Mouse (Mus musculus) limb, embryonic 11.5 days (tissue): ENCODE data around the gene BC017158. TPM values are rescaled to one million over a fixed set of nuclear protein-coding genes. Genes with fewer than 3 reads are reported as not detected.

Source experiments
- ATAC-seq: fragments of 200-750 bp; cut with Nextera tagmentation; 2 replicates; pipeline ENCODE4 v1.8.0; 2017; ENCODE audit warnings: low read depth; ENCODE audit not compliant: insufficient number of reproducible peaks, low FRiP score, low TSS enrichment
- DNase-seq: peaks from one replicate; pipeline ENCODE4 v3.0.0-alpha.2; 2015; ENCODE audit warnings: low spot score
- H3K27ac ChIP-seq: fragments of 300-500 bp; sonication (generic); replicated peaks from 2 replicates; pipeline ENCODE4 v1.5.1; 2014; ENCODE audit warnings: low read depth, mild to moderate bottlenecking, low read length
- H3K27me3 ChIP-seq: fragments of 300-500 bp; sonication (generic); 2 replicates; pipeline ENCODE4 v1.6.1; 2014; ENCODE audit warnings: mild to moderate bottlenecking, low read length, mixed read lengths; ENCODE audit not compliant: control insufficient read depth, insufficient read depth
- H3K36me3 ChIP-seq: fragments of 300-500 bp; sonication (generic); 2 replicates; pipeline ENCODE4 v1.6.1; 2014; ENCODE audit warnings: mild to moderate bottlenecking, low read length, moderate library complexity, mixed read lengths; ENCODE audit not compliant: control insufficient read depth, insufficient read depth
- H3K4me1 ChIP-seq: fragments of 300-500 bp; sonication (generic); 2 replicates; pipeline ENCODE4 v1.6.1; 2014; ENCODE audit warnings: low read length, mixed read lengths; ENCODE audit not compliant: control insufficient read depth, insufficient read depth
- H3K4me2 ChIP-seq: fragments of 300-500 bp; sonication (generic); 2 replicates; pipeline ENCODE4 v1.6.1; 2014; ENCODE audit warnings: low read depth, mild to moderate bottlenecking, moderate library complexity; ENCODE audit not compliant: severe bottlenecking
- H3K4me3 ChIP-seq: fragments of 300-500 bp; sonication (generic); 2 replicates; pipeline ENCODE4 v1.5.1; 2014; ENCODE audit warnings: low read depth, low read length
- H3K9ac ChIP-seq: fragments of 300-500 bp; sonication (generic); 2 replicates; pipeline ENCODE4 v1.6.1; 2014; ENCODE audit warnings: mild to moderate bottlenecking, low read length
- H3K9me3 ChIP-seq: fragments of 300-500 bp; sonication (generic); 2 replicates; pipeline ENCODE4 v1.6.1; 2016; ENCODE audit warnings: low read length; ENCODE audit not compliant: control insufficient read depth
- WGBS: fragments of 180-500 bp; shearing (Covaris S2); extraction: QIAGEN DNeasy Blood & Tissue Kit; methylation state at CpG from one replicate; pipeline ENCODE4 v1.1.7; 2014; 5-methylcytosine and 5-hydroxymethylcytosine counted together
- microRNA-seq: library from miRNA; unstranded; fragments of <30 nt; microRNA quantifications from one replicate; pipeline ENCODE4, GENCODE M21; 2016
- polyA plus RNA-seq: library from polyadenylated mRNA; unstranded; fragments of >200 nt; fragmentation: Nextera tagmentation; extraction: Ambion mirVana; gene quantifications from 2 replicates; pipeline ENCODE4 v1.2.1, GENCODE M21; 2014

The BC017158 gene
- polyA plus RNA-seq, 1 experiment from 2014 or later = 25.4 TPM

DNA sequence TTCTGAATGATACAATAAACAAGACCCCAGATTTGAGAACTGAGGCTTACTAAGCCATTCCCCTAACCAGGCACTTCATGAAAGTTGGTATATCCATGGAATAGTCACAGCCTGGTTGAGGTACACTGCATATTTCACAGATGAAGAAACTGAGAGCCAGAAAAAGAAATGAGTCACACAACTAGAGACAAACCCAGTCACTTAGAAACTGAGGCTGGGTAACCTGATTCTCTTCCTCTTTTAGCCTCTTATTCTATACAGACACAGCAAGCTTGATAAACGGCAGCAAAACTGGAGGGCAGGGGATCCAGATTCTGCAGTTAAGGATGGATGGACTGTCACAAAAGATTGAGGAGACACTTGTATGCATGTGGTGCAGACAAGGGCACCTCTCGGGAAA lies 63.2 kb downstream of the BC017158 start:
- WGBS = 78% methylated on average over 2 of the region's 2 CpGs
- Histone ChIP-seq H3K9ac (no peak overlapping the region), H3K4me1 (peaks cover 6% of the 10 kb centered on the region; the same call in 1 of the 2 replicates), H3K4me2 (no peak overlapping the region), H3K4me3 (no peak overlapping the region), H3K27me3 (no peaks in the 10 kb centered on the region), H3K36me3 (no peaks in the 10 kb centered on the region), H3K27ac (no peak overlapping the region), H3K9me3 (no peaks in the 10 kb centered on the region)
- DNase-seq (no peak), ATAC-seq (no peak)

DNA sequence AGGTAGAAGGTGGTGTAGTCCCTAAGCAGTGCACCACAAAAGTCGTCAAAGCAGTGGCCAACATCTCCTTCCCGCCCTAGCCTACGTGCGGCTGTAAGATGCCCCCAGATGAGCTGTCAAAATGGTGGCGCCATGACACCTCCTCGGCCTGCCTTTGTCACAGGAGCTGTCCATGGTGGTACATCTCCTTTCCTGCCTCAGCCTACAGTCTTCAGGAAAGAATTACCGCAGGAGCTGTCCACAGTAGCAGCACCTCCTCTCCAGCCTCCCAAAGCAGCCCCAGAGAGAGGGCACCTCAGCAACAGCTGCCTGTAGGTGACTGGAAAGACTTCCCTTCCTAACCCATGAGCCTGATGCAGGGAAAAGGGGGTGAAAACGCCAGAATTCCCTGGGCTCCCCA lies 66.2 kb downstream of the BC017158 start:
- Histone ChIP-seq H3K4me3 (no peak overlapping the region), H3K9ac (no peak overlapping the region), H3K36me3 (no peaks in the 10 kb centered on the region), H3K27me3 (no peaks in the 10 kb centered on the region), H3K4me2 (no peak overlapping the region), H3K27ac (no peak overlapping the region), H3K4me1 (peaks cover 3% of the 10 kb centered on the region; the same call in 1 of the 2 replicates), H3K9me3 (no peaks in the 10 kb centered on the region)
- DNase-seq = peak; percentile 36
- 41% methylated on average over 8 of the region's 8 CpGs for WGBS
- ATAC-seq = no peak

Small RNA genes lying within 50 kb of the gene (microRNA-seq; reads per million reads assigned to microRNA genes)
- not detected for gene Mir3103

Other genes starting within 250 kb of the BC017158 start
- 0.18 and 0.28 TPM in 2 replicates for gene Itgam, start 235.5 kb downstream of the BC017158 start, polyA plus RNA-seq
- gene Gm49368, start 235.5 kb downstream of the BC017158 start, polyA plus RNA-seq = not detected in 2 replicates
- not detected in 2 replicates for gene Itgax, start 168.6 kb downstream of the BC017158 start, polyA plus RNA-seq
- 0.16 TPM in 1 of 2 replicates, not detected in the other for gene Itgad, start 143.8 kb downstream of the BC017158 start, polyA plus RNA-seq
- 0.70 and 0.92 TPM in 2 replicates for gene Cox6a2, start 91.8 kb downstream of the BC017158 start, polyA plus RNA-seq
- 9.7 and 10.0 TPM in 2 replicates for gene Armc5, start 60.8 kb downstream of the BC017158 start, polyA plus RNA-seq
- gene 9130023H24Rik, start 60.1 kb downstream of the BC017158 start, polyA plus RNA-seq = 10.2 and 11.4 TPM in 2 replicates
- 14.3 and 15.6 TPM in 2 replicates for gene Tgfb1i1, start 51.4 kb downstream of the BC017158 start, polyA plus RNA-seq
- gene Slc5a2, start 32.5 kb downstream of the BC017158 start, polyA plus RNA-seq = not detected in 2 replicates
- 5.9 and 7.0 TPM in 2 replicates for gene Rgs10, start 120.6 kb upstream of the BC017158 start, polyA plus RNA-seq
- 39.5 and 42.2 TPM in 2 replicates for gene Tial1, start 163.5 kb upstream of the BC017158 start, polyA plus RNA-seq
- 9.9 and 10.2 TPM in 2 replicates for gene Bag3, start 225.4 kb upstream of the BC017158 start, polyA plus RNA-seq